Mouse (Mus musculus): ENCODE results near the gene Lepr.

- TF ChIP-seq EP300 (IDR thresholded peaks at IDR 0.05; ENCODE audit: insufficient read depth, low read depth, low read length) (no peak), CTCF (IDR thresholded peaks at IDR 0.05; ENCODE audit: low read depth, low read length) (no peak)
Measured at GRCm38 (mm10) chr4:101710361-101710760, 6.8 kb upstream of the Lepr start.
